Mouse (Mus musculus): ENCODE results near the gene Rnf151.

The Rnf151 gene

GRCm38 (mm10) chr17:24717943-24718342 is at the start of gene Rnf151, which contains the start of gene Rps2:
Gene Rnf151, minus strand, starts transcription at chr17:24718063.
Gene Rps2, plus strand, starts transcription at chr17:24718116.
- no peak for DNase-seq (ENCODE audit: low spot score in 2 of 2)

GRCm38 (mm10) chr17:24766266-24766875 is 48.5 kb upstream of the Rnf151 start:
- DNase-seq (ENCODE audit: low spot score in 2 of 2), result no peak

GRCm38 (mm10) chr17:24765016-24765905 is 47.4 kb upstream of the Rnf151 start:
- DNase-seq (ENCODE audit: low spot score in 2 of 2), result no peak

GRCm38 (mm10) chr17:24761121-24761520 is 43.3 kb upstream of the Rnf151 start:
- no peak for DNase-seq (ENCODE audit: low spot score in 2 of 2)

GRCm38 (mm10) chr17:24757394-24757793 is 39.5 kb upstream of the Rnf151 start:
- no peak for DNase-seq (ENCODE audit: low spot score in 2 of 2)

- DNase-seq (ENCODE audit: low spot score in 2 of 2), result no peak
Measured at GRCm38 (mm10) chr17:24752415-24753394, 34.8 kb upstream of the Rnf151 start, which contains the start of gene Hs3st6. Gene Hs3st6, plus strand, starts transcription at chr17:24752988.

GRCm38 (mm10) chr17:24751528-24751927 is 33.7 kb upstream of the Rnf151 start:
- DNase-seq (ENCODE audit: low spot score in 2 of 2), result no peak

GRCm38 (mm10) chr17:24746986-24747385 is 29.1 kb upstream of the Rnf151 start:
- DNase-seq (ENCODE audit: low spot score in 2 of 2), result no peak

- DNase-seq (ENCODE audit: low spot score in 2 of 2), result peak; percentile 57 to 79
Measured at GRCm38 (mm10) chr17:24745526-24746497, 27.9 kb upstream of the Rnf151 start.

GRCm38 (mm10) chr17:24744381-24744780 is 26.5 kb upstream of the Rnf151 start:
- no peak for DNase-seq (ENCODE audit: low spot score in 2 of 2)

- DNase-seq (ENCODE audit: low spot score in 2 of 2), result no peak
Measured at GRCm38 (mm10) chr17:24743896-24744295, 26.0 kb upstream of the Rnf151 start.

- DNase-seq (ENCODE audit: low spot score in 2 of 2), result no peak
Measured at GRCm38 (mm10) chr17:24742307-24742706, 24.4 kb upstream of the Rnf151 start.

- DNase-seq (ENCODE audit: low spot score in 2 of 2), result no peak
Measured at GRCm38 (mm10) chr17:24739926-24740325, 22.1 kb upstream of the Rnf151 start.

- no peak for DNase-seq (ENCODE audit: low spot score in 2 of 2)
Measured at GRCm38 (mm10) chr17:24738238-24738637, 20.4 kb upstream of the Rnf151 start.

- no peak for DNase-seq (ENCODE audit: low spot score in 2 of 2)
Measured at GRCm38 (mm10) chr17:24737135-24737810, 19.4 kb upstream of the Rnf151 start.

GRCm38 (mm10) chr17:24736330-24737051 is 18.6 kb upstream of the Rnf151 start, which contains the start of gene Msrb1:
Gene Msrb1, plus strand, starts transcription at chr17:24736642.
- peak; percentile 91 to 92 for DNase-seq (ENCODE audit: low spot score in 2 of 2)

GRCm38 (mm10) chr17:24735446-24735845 is 17.6 kb upstream of the Rnf151 start:
- DNase-seq (ENCODE audit: low spot score in 2 of 2), result no peak

GRCm38 (mm10) chr17:24734513-24734912 is 16.6 kb upstream of the Rnf151 start:
- no peak for DNase-seq (ENCODE audit: low spot score in 2 of 2)

- no peak for DNase-seq (ENCODE audit: low spot score in 2 of 2)
Measured at GRCm38 (mm10) chr17:24733434-24734050, 15.7 kb upstream of the Rnf151 start.
